ENCODE assay signal across 29 mouse cellular contexts in the genomic region with DNA sequence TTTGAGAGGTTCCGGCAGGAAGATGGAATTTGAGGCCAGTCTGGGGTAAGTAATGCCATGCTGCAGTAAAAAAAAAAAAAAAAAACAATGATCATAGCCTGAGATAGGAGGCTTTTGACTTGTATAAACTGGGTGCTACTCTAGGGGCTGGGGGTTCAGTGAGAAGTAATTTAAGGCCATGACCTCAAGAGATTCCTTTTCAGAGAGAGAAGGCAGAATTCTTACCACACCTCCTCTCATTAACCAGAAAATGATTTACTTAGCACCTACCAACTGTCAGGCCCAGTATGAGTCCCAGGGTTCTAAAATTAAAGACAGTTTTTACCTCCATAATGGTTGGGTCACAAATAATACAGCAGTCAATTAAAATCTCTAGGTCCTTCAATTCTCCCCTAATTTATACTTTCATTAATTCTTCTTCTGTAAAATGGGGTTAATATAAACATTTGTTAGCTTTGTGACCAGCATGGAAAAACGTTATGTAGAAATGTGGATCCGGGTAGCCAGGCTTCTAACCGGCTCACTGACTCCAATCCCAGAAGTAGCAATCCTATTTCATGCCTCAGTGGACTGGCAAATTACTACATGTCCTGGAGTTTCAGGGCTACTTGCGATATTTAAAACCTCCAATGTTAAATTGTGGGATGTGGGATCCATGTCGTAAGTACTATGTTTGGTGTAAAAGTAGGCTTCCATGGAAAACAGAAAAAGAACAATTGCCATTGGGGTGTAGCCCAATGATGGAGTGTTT. TPM values are rescaled to one million over a fixed set of nuclear protein-coding genes. Genes with fewer than 3 reads are reported as not detected.
DNase-seq lines count a peak whose midpoint lies in the region; ATAC-seq and TF ChIP-seq lines count a peak whose summit lies in the region.
"Had no signal": no experiment of that assay in that cellular context is flagged by ENCODE, and none has a peak within 500 bp of the region (broad histone marks: within the 10 kb centered on the region; RNA-seq: fewer than 3 reads in every experiment).

No protein-coding gene starts in this region.

- H3K4me3 ChIP-seq in hindbrain, postnatal 0 days (ENCODE audit: low read length) = no peak overlapping the region
- no peak overlapping the region for H3K4me3 ChIP-seq in hindbrain, embryonic 11.5 days (ENCODE audit: low read depth, low read length)
- no peak overlapping the region for H3K4me3 ChIP-seq in kidney, postnatal 0 days (replicated peaks; ENCODE audit: low read depth, low read length)
- H3K4me3 ChIP-seq: embryonic facial prominence, embryonic 13.5 days; erythroblast, embryonic 14.5 days; heart, adult 2 months; heart, embryonic 12.5 days; limb, embryonic 12.5 days; liver, embryonic 15.5 days; neural tube, embryonic 13.5 days had no signal

- DNase-seq in hindbrain, postnatal 0 days (ENCODE audit: low spot score) = peak; percentile 37
- no peak for DNase-seq in hindbrain, embryonic 11.5 days (ENCODE audit: low spot score)
- peak; percentile 46 for DNase-seq in kidney, postnatal 0 days (ENCODE audit: low spot score)
- no peak for DNase-seq in kidney, adult 9 months
- DNase-seq in brain, adult 2 months (ENCODE audit: low read depth, low spot score) = peak; percentile 49
- peak; percentile 39 for DNase-seq in retina, embryonic 14.5 days (ENCODE audit: low spot score)
- no peak for DNase-seq in urinary bladder, adult 18-20 months (ENCODE audit: low spot score in 2 of 2)
- DNase-seq: adrenal gland, adult 2 months; B cell, adult 2 months; cerebellum, adult 11 months; cerebellum, adult 9-10 months; heart, adult 2 months; heart, postnatal 4 days; kidney, adult 11 months; layer of hippocampus, adult 9-11 months; lung, embryonic 14.5 days; lung, postnatal 14 days; spleen, adult 18-20 months; thymus, postnatal 14 days had no signal

- no peak for TF ChIP-seq CTCF in hindbrain, postnatal 0 days (IDR thresholded peaks at IDR 0.05; ENCODE audit: low read depth)
- TF ChIP-seq CTCF in kidney, postnatal 0 days (IDR thresholded peaks at IDR 0.05; ENCODE audit: low read depth) = no peak

- H3K9ac ChIP-seq in hindbrain, postnatal 0 days (replicated peaks; ENCODE audit: low read length) = no peak overlapping the region
- no peak overlapping the region for H3K9ac ChIP-seq in hindbrain, embryonic 11.5 days (ENCODE audit: low read depth, low read length)
- H3K9ac ChIP-seq in kidney, postnatal 0 days (ENCODE audit: low read depth, low read length) = no peak overlapping the region
- H3K9ac ChIP-seq: embryonic facial prominence, embryonic 13.5 days; heart, embryonic 12.5 days; hindbrain, embryonic 14.5 days; limb, embryonic 12.5 days; liver, embryonic 15.5 days; lung, embryonic 14.5 days; neural tube, embryonic 13.5 days had no signal

- H3K4me1 ChIP-seq in hindbrain, postnatal 0 days (ENCODE audit: insufficient read depth, low read length) = no peaks in the 10 kb centered on the region
- no peaks in the 10 kb centered on the region for H3K4me1 ChIP-seq in hindbrain, embryonic 11.5 days (replicated peaks; ENCODE audit: control insufficient read depth, insufficient read depth, low read length)
- H3K4me1 ChIP-seq in kidney, postnatal 0 days (replicated peaks; ENCODE audit: insufficient read depth, low read length) = 0 out of 2 replicates have a peak, but pooled peaks cover 4% of the 10 kb centered on the region
- H3K4me1 ChIP-seq: embryonic facial prominence, embryonic 13.5 days; heart, embryonic 12.5 days; limb, embryonic 12.5 days; liver, embryonic 15.5 days; neural tube, embryonic 13.5 days had no signal

- H3K36me3 ChIP-seq in hindbrain, postnatal 0 days (ENCODE audit: insufficient read depth, low read length) = no peaks in the 10 kb centered on the region
- no peaks in the 10 kb centered on the region for H3K36me3 ChIP-seq in hindbrain, embryonic 11.5 days (ENCODE audit: control insufficient read depth, insufficient read depth, low read length)
- H3K36me3 ChIP-seq in kidney, postnatal 0 days (ENCODE audit: insufficient read depth, low read length) = no peaks in the 10 kb centered on the region
- H3K36me3 ChIP-seq: embryonic facial prominence, embryonic 13.5 days; heart, embryonic 12.5 days; limb, embryonic 12.5 days; liver, embryonic 15.5 days; neural tube, embryonic 13.5 days had no signal

- no peaks in the 10 kb centered on the region for H3K27me3 ChIP-seq in hindbrain, postnatal 0 days (ENCODE audit: insufficient read depth, low read length)
- H3K27me3 ChIP-seq in hindbrain, embryonic 11.5 days (ENCODE audit: control insufficient read depth, insufficient read depth, low read length) = no peaks in the 10 kb centered on the region
- no peaks in the 10 kb centered on the region for H3K27me3 ChIP-seq in kidney, postnatal 0 days (ENCODE audit: insufficient read depth, low read length)
- H3K27me3 ChIP-seq: embryonic facial prominence, embryonic 13.5 days; heart, embryonic 12.5 days; limb, embryonic 12.5 days; liver, embryonic 15.5 days; neural tube, embryonic 13.5 days had no signal

- no peak overlapping the region for H3K27ac ChIP-seq in hindbrain, postnatal 0 days
- H3K27ac ChIP-seq in hindbrain, embryonic 11.5 days (ENCODE audit: low read depth, low read length) = no peak overlapping the region
- peak overlapping the region; percentile 44 for H3K27ac ChIP-seq in kidney, postnatal 0 days
- H3K27ac ChIP-seq: embryonic facial prominence, embryonic 13.5 days; heart, adult 2 months; hindbrain, embryonic 14.5 days; limb, embryonic 12.5 days; liver, embryonic 15.5 days; neural tube, embryonic 13.5 days had no signal

- H3K4me2 ChIP-seq in hindbrain, postnatal 0 days (ENCODE audit: low read depth, low read length) = no peak overlapping the region
- no peak overlapping the region for H3K4me2 ChIP-seq in hindbrain, embryonic 11.5 days (replicated peaks; ENCODE audit: low read depth, low read length)
- H3K4me2 ChIP-seq in kidney, postnatal 0 days (ENCODE audit: low read length) = no peak overlapping the region
- H3K4me2 ChIP-seq: embryonic facial prominence, embryonic 13.5 days; heart, embryonic 12.5 days; hindbrain, embryonic 14.5 days; limb, embryonic 12.5 days; liver, embryonic 15.5 days; lung, embryonic 14.5 days; neural tube, embryonic 13.5 days had no signal

- ATAC-seq in hindbrain, postnatal 0 days = no peak
- no peak for ATAC-seq in hindbrain, embryonic 11.5 days (ENCODE audit: low FRiP score)
- no peak for ATAC-seq in kidney, postnatal 0 days (replicated peaks; ENCODE audit: low FRiP score, low read depth)
- ATAC-seq: activated CD4-positive, CD25-positive, alpha-beta regulatory T cell, adult 4 months; forebrain, embryonic 16.5 days; inflammation-experienced regulatory T-cells, adult 6 months had no signal

- WGBS in hindbrain, postnatal 0 days = 59% methylated on average over 6 of the region's 6 CpGs
- 77% methylated on average over 6 of the region's 6 CpGs for WGBS in hindbrain, embryonic 11.5 days
- 35% methylated on average over 6 of the region's 6 CpGs for WGBS in kidney, postnatal 0 days

- no peaks in the 10 kb centered on the region for H3K9me3 ChIP-seq in hindbrain, postnatal 0 days (ENCODE audit: low read length)
- no peaks in the 10 kb centered on the region for H3K9me3 ChIP-seq in hindbrain, embryonic 11.5 days (ENCODE audit: control insufficient read depth, low read length)
- no peaks in the 10 kb centered on the region for H3K9me3 ChIP-seq in kidney, postnatal 0 days (replicated peaks; ENCODE audit: low read length)
- H3K9me3 ChIP-seq: embryonic facial prominence, embryonic 13.5 days; heart, embryonic 12.5 days; limb, embryonic 12.5 days; liver, embryonic 15.5 days; neural tube, embryonic 13.5 days had no signal

RNA-seq across cellular contexts. Expression of gene Lrba, which starts 19.7 kb away (rescaled TPM):
- total RNA-seq in hindbrain, postnatal 0 days (2014; rRNA removed) = 33.0 and 36.6 TPM in 2 replicates
- 5.3 and 5.5 TPM in 2 replicates for polyA plus RNA-seq in hindbrain, postnatal 0 days (2015; fragmentation: Nextera tagmentation; extraction: Ambion mirVana)
- 6.6 and 11.2 TPM in 2 replicates for polyA plus RNA-seq in hindbrain, embryonic 11.5 days (2014; fragmentation: Nextera tagmentation; extraction: Ambion mirVana)
- 5.9 and 6.3 TPM in 2 replicates for polyA plus RNA-seq in kidney, postnatal 0 days (2015; fragmentation: Nextera tagmentation; extraction: Ambion mirVana)

Comparison
In these comparisons a context has a peak if more than half of its experiments do, and no peak if none do; other contexts are left out.
1. DNase-seq: peak in hindbrain, postnatal 0 days (single experiment), kidney, postnatal 0 days (single experiment), brain, adult 2 months (single experiment) and retina, embryonic 14.5 days (single experiment); none in hindbrain, embryonic 11.5 days (single experiment), kidney, adult 9 months (single experiment) and urinary bladder, adult 18-20 months (0 of 2).